8 mouse cellular contexts compared by ENCODE assay signal in the genomic region with DNA sequence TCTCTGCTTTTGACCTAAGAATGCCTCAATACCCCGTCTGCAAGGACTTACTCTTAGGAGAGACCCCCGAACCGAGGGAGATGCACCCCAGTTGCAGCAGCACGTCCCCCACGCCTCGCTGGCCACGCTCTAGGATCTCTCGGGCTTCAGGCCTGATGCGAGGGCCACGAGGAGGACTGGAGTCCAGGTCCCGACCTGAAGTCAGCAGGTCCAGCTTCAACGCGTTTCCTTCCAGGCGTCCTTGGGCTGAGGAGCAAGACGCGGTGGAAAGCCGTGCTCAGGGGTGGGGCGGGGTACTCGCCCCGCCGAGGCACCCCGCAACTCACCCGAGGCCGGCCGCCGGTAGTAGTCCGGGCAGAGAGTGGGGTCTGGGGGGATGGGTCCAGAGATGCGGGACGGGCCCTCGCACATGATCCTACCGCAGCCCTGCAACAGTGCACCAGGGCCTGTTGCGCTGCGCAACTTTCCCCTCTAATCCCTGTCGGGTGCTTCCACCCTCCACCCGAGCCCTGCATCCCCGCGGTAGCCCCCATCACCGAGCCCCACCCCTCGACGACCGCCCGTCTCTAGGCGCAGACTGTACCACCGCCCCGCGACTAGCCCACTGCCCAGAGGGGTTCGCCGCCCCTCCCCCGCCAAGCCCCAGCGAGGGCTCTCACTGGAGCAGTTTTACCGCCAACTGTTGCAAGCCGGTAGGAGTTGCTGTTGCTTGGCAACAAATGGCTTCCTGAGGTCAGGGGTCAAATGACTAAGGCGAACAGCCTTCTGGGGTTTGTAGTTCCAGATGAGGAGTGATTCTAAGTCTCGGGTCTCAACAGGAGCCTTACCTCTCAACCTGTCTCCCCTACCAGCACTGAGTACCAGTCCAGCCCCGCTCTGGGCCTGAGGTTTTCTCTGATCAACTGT. TPM values are rescaled to one million over a fixed set of nuclear protein-coding genes. Genes with fewer than 3 reads are reported as not detected.
DNase-seq lines count a peak whose midpoint lies in the region; ATAC-seq and TF ChIP-seq lines count a peak whose summit lies in the region.

A gene (plus strand): TSS at position 158 of the 906 bp plus-strand sequence.
A gene (minus strand): TSS at position 713 of the 906 bp plus-strand sequence.

- H3K27ac ChIP-seq in ES-Bruce4 (ENCODE audit: insufficient read depth, low read length), result no peak within 1 kb of the TSS
- H3K27ac ChIP-seq in forebrain, embryonic 13.5 days, result no peak within 1 kb of the TSS
- H3K27ac ChIP-seq in liver, postnatal 0 days (ENCODE audit: low read depth), result no peak within 1 kb of the TSS
- no peak within 1 kb of the TSS for H3K27ac ChIP-seq in neural tube, embryonic 14.5 days (ENCODE audit: low read depth, low read length)

- H3K9me3 ChIP-seq in ES-Bruce4 (replicated peaks; ENCODE audit: control insufficient read depth, insufficient read depth, low read length, poor library complexity, severe bottlenecking), result no peaks in the 10 kb centered on the region
- H3K9me3 ChIP-seq in forebrain, embryonic 13.5 days (replicated peaks), result no peaks in the 10 kb centered on the region
- H3K9me3 ChIP-seq in liver, postnatal 0 days (ENCODE audit: low read length), result no peaks in the 10 kb centered on the region
- H3K9me3 ChIP-seq in neural tube, embryonic 14.5 days (ENCODE audit: control insufficient read depth, low read length), result no peaks in the 10 kb centered on the region

- under 1% methylated on average over 54 of the region's 55 CpGs for WGBS in forebrain, embryonic 13.5 days
- 2% methylated on average over 55 of the region's 55 CpGs for WGBS in large intestine, adult 2 months
- 2% methylated on average over 55 of the region's 55 CpGs for WGBS in liver, postnatal 0 days (ENCODE audit: insufficient replicate concordance)
- WGBS in neural tube, embryonic 14.5 days, result 1% methylated on average over 55 of the region's 55 CpGs

- H3K9ac ChIP-seq in ES-Bruce4 (ENCODE audit: low read depth, poor library complexity, severe bottlenecking), result peak within 1 kb of the TSS; percentile 81
- peak within 1 kb of the TSS; percentile 78 for H3K9ac ChIP-seq in forebrain, embryonic 13.5 days
- H3K9ac ChIP-seq in liver, postnatal 0 days (replicated peaks), result peak within 1 kb of the TSS; percentile 61
- H3K9ac ChIP-seq in neural tube, embryonic 14.5 days (replicated peaks; ENCODE audit: low read depth, low read length), result peak within 1 kb of the TSS; percentile 26

- TF ChIP-seq EP300 in ES-Bruce4 (IDR thresholded peaks at IDR 0.05; ENCODE audit: insufficient read depth, low read depth, low read length), result no peak
- no peak for TF ChIP-seq EP300 in liver, postnatal 0 days (IDR thresholded peaks at IDR 0.05; ENCODE audit: low read depth)

- H3K4me1 ChIP-seq in ES-Bruce4 (ENCODE audit: control insufficient read depth, insufficient read depth, low read length), result no peaks in the 10 kb centered on the region
- peaks cover 19% of the 10 kb centered on the region for H3K4me1 ChIP-seq in forebrain, embryonic 13.5 days
- H3K4me1 ChIP-seq in liver, postnatal 0 days (ENCODE audit: insufficient read depth), result peaks cover 10% of the 10 kb centered on the region
- H3K4me1 ChIP-seq in neural tube, embryonic 14.5 days (ENCODE audit: control insufficient read depth, insufficient read depth, low read length), result peaks cover 11% of the 10 kb centered on the region; the same call in 1 of the 2 replicates

- peak; percentile 80 for DNase-seq in c-Kit-positive CD71-positive TER-119-negative erythroid progenitor cells, embryonic 14.5 days (ENCODE audit: low read depth)
- peak; percentile 91 to 92 for DNase-seq in heart, postnatal 10 days
- peak; percentile 72 for DNase-seq in large intestine, adult 2 months (ENCODE audit: low read depth, low spot score)
- peak; percentile 84 for DNase-seq in liver, postnatal 0 days
- DNase-seq in testis, postnatal 10 days (ENCODE audit: low spot score), result peak; percentile 89

- peaks cover 10% of the 10 kb centered on the region for H3K36me3 ChIP-seq in ES-Bruce4 (ENCODE audit: control insufficient read depth, insufficient read depth, low read length, poor library complexity, severe bottlenecking)
- peaks cover 19% of the 10 kb centered on the region for H3K36me3 ChIP-seq in forebrain, embryonic 13.5 days (ENCODE audit: poor library complexity, severe bottlenecking)
- H3K36me3 ChIP-seq in liver, postnatal 0 days (replicated peaks; ENCODE audit: insufficient read depth, low read length), result no peaks in the 10 kb centered on the region; the same call in 1 of the 2 replicates
- H3K36me3 ChIP-seq in neural tube, embryonic 14.5 days (ENCODE audit: control insufficient read depth, insufficient read depth, low read length), result no peaks in the 10 kb centered on the region

- peak; percentile 90 for ATAC-seq in forebrain, embryonic 13.5 days
- ATAC-seq in liver, postnatal 0 days, result peak; percentile 81
- peak; percentile 81 for ATAC-seq in neural tube, embryonic 14.5 days (ENCODE audit: low read depth)

- H3K4me2 ChIP-seq in forebrain, embryonic 13.5 days, result peak within 1 kb of the TSS; percentile 95
- peak within 1 kb of the TSS; percentile 99 for H3K4me2 ChIP-seq in liver, postnatal 0 days (ENCODE audit: low read depth, low read length)
- H3K4me2 ChIP-seq in neural tube, embryonic 14.5 days (ENCODE audit: low read depth, low read length), result peak within 1 kb of the TSS; percentile 81

- no peaks in the 10 kb centered on the region for H3K27me3 ChIP-seq in ES-Bruce4 (ENCODE audit: control insufficient read depth, insufficient read depth, low read length, poor library complexity, severe bottlenecking)
- H3K27me3 ChIP-seq in forebrain, embryonic 13.5 days, result no peaks in the 10 kb centered on the region
- no peaks in the 10 kb centered on the region for H3K27me3 ChIP-seq in liver, postnatal 0 days (ENCODE audit: insufficient read depth, low read length)
- H3K27me3 ChIP-seq in neural tube, embryonic 14.5 days (ENCODE audit: control insufficient read depth, insufficient read depth, low read length), result no peaks in the 10 kb centered on the region

- no peak for TF ChIP-seq POLR2A in ES-Bruce4 (IDR thresholded peaks at IDR 0.05; ENCODE audit: insufficient read depth, low read length)

- TF ChIP-seq CTCF in ES-Bruce4 (IDR thresholded peaks at IDR 0.05; ENCODE audit: low read depth, low read length), result no peak
- no peak for TF ChIP-seq CTCF in liver, postnatal 0 days (IDR thresholded peaks at IDR 0.05; ENCODE audit: low read depth)

- intact Hi-C loops in heart, postnatal 10 days (cut with DNase I), result loop anchor here (5.0 kb wide), 1 partner anchor 145 kb away; a partner anchor contains a TSS

- H3K4me3 ChIP-seq in ES-Bruce4 (ENCODE audit: low read depth, low read length), result peak within 1 kb of the TSS; percentile 69
- peak within 1 kb of the TSS; percentile 70 for H3K4me3 ChIP-seq in forebrain, embryonic 13.5 days
- peak within 1 kb of the TSS; percentile 76 for H3K4me3 ChIP-seq in liver, postnatal 0 days (ENCODE audit: low read depth, low read length)
- H3K4me3 ChIP-seq in neural tube, embryonic 14.5 days (ENCODE audit: low read depth, low read length), result peak within 1 kb of the TSS; percentile 46

RNA-seq across cellular contexts. Expression of the first gene that starts in this region (rescaled TPM):
- not detected in 2 replicates for polyA plus RNA-seq in ES-Bruce4 (2011; ENCODE audit: insufficient read depth, insufficient read length, low read depth, missing spikeins)
- polyA plus RNA-seq in forebrain, embryonic 13.5 days (2015; fragmentation: Nextera tagmentation; extraction: Ambion mirVana), result 0.19 TPM in 1 of 2 replicates, not detected in the other
- total RNA-seq in heart, postnatal 10 days (2021), result not detected
- polyA plus RNA-seq in large intestine, adult 2 months (2012; rRNA removed), result not detected in 2 replicates
- not detected in 2 replicates for polyA plus RNA-seq in liver, postnatal 0 days (2015; fragmentation: Nextera tagmentation; extraction: Ambion mirVana)
- 0.30 and 0.42 TPM in 2 replicates for polyA plus RNA-seq in neural tube, embryonic 14.5 days (2014; fragmentation: Nextera tagmentation; extraction: Ambion mirVana)

RNA-seq across cellular contexts. Expression of the second gene that starts in this region (rescaled TPM):
- 18.6 and 20.1 TPM in 2 replicates for polyA plus RNA-seq in ES-Bruce4 (2011; ENCODE audit: insufficient read depth, insufficient read length, low read depth, missing spikeins)
- 27.4 and 29.5 TPM in 2 replicates for polyA plus RNA-seq in forebrain, embryonic 13.5 days (2015; fragmentation: Nextera tagmentation; extraction: Ambion mirVana)
- 1 to 10 TPM; 2.9 to 3.5 TPM for total RNA-seq in heart, postnatal 10 days (2021)
- polyA plus RNA-seq in large intestine, adult 2 months (2012; rRNA removed), result 5.8 and 6.6 TPM in 2 replicates
- 2.9 and 3.3 TPM in 2 replicates for polyA plus RNA-seq in liver, postnatal 0 days (2015; fragmentation: Nextera tagmentation; extraction: Ambion mirVana)
- 9.5 and 11.6 TPM in 2 replicates for polyA plus RNA-seq in neural tube, embryonic 14.5 days (2014; fragmentation: Nextera tagmentation; extraction: Ambion mirVana)

Comparison
In these comparisons a context has a peak if more than half of its experiments do, and no peak if none do; other contexts are left out.
1. H3K9ac ChIP-seq: peak in every context shown above with its lines; median percentile 81 in ES-Bruce4; 78 in forebrain, embryonic 13.5 days; 61 in liver, postnatal 0 days; 26 in neural tube, embryonic 14.5 days.